Mouse (Mus musculus) skeletal muscle tissue, adult 2 months (tissue): ENCODE data around the gene 4930556J24Rik.
"Not testable (repeated sequence)": the region's sequence is repeated elsewhere in the genome, so short reads cannot be mapped to it uniquely, and the experiment has no call there.

Experiments used
- DNase-seq: peaks from one replicate; pipeline ENCODE4 v3.0.0-alpha.2; 2012; ENCODE audit warnings: low read depth, low spot score

4930556J24Rik gene

DNA sequence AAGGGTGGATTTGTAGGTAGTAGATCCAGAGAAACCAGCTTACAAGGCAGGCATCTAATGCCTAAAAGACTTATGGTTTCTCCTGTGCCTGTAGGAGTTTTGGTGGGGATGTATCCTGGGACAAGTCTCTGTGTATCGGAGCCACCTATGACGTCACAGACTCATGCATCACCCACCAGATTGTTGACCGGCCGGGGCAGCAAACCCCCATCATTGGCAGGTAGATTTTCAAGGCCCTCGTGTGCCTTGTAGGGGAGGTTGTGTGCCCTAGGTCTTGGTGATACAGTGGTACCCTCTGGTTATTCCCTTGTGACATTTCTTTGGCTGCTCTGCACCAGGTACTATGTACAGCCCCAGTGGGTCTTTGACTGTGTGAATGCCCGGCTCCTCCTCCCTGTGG is at the start of gene 4930556J24Rik:
Gene 4930556J24Rik (minus strand): TSS at position 101 of the 400 bp plus-strand sequence.
- DNase-seq = no peak

DNA sequence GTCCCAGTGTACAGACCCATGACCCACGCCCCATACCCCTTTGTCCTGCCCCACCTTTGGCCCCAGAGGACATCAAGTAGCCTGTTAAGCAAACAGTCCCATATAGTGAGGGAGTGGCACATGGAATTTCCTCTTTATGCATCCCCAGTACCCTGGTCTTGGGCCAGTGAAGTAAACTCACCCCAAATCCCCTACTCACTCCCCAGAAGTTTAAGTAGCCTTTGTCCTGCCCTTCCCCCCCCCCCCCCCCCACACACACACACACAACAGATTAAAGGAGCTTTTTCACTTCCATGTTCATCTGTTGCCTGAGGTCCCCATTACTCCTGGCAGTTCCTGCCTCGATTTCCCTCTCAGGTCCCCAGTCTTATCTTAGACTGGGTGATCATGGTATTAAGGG is 46.7 kb upstream of the 4930556J24Rik start:
- DNase-seq = no peak

DNA sequence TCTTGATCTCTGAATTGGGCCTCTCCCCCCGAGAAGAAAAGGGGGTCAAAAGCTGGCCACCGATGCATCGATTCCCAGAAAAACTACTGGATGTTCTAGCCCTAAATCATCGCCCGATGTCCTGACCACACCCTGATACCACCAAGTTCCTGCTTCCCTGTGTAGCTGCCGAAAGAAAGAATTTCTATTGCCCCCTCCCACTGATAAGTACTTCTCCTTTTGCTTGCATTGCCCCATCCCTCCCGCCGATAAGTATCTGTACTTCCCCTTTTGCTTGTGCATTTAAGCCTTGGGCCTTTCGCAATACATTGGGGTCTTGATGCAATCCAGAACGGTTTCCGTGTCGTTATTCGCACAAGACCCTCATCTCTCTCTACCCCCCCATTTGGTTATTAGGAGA is 45.5 kb upstream of the 4930556J24Rik start:
- DNase-seq = not testable (repeated sequence)

DNA sequence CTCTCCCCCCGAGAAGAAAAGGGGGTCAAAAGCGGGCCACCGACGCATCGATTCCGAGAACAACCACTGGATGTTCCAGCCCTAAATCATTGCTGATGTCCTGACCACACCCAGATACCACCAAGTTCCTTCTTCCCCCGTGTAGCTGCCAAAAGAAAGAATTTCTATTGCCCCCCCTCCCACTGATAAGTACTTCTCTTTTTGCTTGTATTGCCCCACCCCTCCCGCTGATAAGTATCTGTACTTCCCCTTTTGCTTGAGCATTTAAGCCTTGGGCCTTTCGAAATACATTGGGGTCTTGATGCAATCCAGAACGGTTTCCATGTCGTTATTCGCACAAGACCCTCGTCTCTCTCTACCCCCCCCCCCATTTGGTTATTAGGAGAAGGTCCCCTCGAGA is 39.2 kb upstream of the 4930556J24Rik start:
- DNase-seq = not testable (repeated sequence)

DNA sequence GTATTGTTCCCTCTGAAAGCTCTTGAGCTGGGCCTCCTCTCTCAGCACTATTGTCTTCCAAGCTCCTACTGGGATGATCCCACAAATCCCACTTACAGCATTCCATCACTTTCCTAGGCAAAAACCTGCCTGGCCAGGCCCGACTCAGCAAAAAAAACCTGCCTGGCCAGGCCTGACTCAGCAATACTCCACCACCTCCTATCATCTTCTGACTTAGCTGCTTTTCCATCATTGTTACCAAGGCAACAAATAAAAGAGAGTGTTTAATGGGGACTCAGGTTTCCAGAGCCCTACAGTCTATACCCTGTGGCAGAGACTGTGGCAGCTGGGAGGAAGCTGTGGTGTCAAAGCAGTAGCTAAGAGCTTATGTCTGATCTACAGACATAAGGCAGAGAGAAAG is 36.0 kb upstream of the 4930556J24Rik start:
- no peak for DNase-seq

DNA sequence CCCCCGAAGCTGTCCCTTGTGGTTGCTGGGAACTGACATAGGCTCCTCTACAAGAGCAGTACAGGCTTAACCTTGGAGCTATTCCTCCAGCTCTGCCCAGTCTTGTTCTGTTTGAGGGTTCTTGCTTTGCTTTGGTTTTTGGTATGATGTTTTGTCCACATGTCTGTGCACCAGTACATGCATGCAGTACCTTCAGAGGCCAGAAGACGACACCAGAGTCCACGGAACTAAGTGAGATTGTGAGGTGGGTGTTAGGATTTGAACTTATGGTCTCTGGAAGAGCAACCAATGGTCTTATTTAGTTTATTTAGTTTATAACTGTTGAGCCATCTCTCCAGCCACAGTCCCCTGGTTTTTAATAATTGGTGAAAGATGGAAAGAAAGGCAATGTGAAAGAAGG is 29.9 kb upstream of the 4930556J24Rik start:
- DNase-seq = no peak

DNA sequence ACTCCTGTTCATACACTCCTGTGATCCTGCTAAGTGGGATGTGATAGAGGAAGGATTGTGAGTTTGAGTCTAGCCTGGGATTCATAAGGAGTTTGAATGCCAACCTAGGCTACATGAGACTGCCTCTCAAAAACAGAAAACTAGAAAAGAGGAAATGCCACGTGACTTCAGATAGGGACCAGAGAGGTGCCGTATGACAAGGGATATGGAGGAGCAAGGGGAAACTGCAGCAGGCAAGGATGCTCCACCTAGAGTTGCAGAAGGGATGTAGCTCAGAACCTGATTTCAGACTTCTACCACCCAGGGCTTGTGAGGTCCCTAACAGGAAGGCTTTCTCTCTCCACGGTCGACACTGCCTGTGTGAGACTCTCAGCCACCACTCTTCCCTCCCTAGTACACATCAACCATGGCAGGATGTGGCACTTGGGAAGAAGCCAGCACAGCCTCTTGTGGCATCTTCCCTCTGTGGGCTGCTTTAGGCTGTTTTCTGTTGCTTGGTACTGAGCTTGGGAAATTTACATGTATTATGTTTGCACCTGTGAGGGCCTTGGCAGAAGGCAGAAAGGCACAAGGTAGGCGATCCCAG is 28.7 kb upstream of the 4930556J24Rik start:
- DNase-seq = no peak

DNA sequence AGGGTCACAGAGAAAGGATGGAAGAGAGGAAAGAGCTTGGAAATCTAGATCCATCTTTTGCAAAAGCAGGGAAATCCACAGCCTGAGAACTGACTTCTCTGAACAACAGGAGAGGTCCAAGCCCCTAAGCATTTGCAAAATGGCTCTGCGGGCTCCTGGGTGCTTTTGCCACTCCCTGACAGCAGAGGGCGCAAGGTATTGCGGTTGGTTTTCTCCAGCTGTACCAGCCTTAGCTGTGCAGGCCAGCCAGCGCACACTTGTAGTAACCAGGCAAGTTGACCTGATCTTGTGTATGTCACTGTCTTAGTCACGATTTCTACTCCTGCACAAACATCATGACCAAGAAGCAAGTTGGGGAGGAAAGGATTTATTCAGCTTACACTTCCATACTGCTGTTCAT is 25.0 kb upstream of the 4930556J24Rik start:
- DNase-seq = peak; percentile 7

DNA sequence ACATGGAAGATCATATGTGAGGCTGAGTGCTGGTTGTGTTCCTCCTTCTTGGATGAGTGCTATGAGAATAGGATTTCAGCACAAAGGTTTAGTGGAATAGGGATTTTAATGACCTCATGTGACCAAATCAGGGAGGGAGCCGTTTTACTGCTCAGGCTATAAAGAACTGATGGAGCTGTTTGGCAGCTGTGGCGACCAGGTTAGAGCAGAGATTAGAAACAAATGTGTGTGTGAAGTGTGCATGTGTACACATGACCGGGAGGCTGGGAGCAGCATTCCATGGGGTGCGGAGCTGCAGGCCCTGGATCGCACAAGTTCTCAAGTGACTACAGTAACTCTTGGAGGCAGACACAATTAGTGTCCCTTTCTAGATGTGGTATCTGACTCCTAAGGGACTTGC is 23.0 kb upstream of the 4930556J24Rik start:
- no peak for DNase-seq

DNA sequence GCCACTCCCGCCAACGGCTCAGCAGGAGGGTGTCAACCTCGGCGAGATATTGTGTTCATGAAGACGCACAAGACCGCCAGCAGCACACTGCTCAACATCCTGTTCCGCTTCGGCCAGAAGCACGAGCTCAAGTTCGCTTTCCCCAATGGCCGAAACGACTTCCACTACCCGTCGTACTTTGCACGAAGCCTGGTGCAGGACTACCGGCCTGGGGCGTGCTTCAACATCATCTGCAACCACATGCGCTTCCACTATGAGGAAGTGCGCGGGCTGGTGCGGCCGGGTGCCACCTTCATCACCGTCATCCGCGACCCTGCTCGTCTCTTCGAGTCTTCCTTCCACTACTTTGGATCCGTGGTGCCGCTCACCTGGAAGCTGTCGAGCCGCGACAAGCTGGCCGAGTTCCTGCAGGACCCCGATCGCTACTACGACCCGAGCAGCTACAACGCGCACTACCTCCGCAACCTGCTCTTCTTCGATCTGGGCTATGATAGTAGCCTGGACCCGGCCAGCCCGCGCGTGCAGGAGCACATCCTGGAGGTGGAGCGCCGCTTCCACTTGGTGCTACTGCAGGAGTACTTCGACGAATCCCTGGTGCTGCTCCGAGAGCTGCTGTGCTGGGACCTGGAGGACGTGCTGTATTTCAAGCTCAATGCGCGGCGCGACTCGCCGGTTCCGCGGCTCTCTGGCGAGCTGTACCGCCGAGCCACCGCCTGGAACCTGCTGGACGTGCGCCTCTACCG is 21.6 kb upstream of the 4930556J24Rik start:
- no peak for DNase-seq

DNA sequence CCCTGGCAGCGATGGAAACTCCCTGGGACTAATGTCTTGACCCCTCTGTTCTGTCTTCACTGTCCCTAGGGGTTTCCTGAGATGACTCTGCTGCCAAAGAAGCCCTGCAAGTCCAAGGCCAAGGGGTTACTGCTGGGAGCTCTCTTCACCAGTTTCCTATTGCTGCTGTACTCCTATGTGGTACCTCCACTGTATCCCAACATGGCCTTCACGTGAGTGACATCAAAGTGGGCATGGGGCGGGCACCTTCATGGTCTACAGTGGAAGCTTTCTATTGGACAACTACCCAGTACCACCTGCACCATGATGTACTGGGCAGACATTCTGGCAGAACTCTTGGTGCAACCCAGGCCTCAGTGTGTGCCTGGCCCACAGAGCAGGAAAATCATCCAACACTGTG is 20.3 kb upstream of the 4930556J24Rik start:
- no peak for DNase-seq

DNA sequence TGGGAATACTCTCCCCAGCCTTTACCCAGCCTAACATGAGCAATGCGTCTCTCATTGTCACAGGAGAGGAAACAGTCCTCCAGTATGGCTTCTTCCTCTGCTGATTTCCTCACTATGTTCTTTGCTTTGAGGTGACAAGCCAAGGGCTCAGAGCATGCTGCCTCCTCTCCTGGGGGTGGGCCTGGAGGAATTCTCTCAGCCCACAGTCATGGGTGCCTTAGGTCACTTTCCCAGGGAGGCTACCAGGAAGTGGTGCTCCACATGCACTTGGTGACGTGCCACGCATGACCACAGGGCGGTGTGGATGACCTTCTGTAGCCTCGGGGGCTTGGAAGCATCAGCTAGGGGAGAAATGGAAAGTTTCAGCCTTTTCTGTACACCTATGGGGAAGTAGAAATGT is 18.9 kb upstream of the 4930556J24Rik start:
- DNase-seq = no peak

DNA sequence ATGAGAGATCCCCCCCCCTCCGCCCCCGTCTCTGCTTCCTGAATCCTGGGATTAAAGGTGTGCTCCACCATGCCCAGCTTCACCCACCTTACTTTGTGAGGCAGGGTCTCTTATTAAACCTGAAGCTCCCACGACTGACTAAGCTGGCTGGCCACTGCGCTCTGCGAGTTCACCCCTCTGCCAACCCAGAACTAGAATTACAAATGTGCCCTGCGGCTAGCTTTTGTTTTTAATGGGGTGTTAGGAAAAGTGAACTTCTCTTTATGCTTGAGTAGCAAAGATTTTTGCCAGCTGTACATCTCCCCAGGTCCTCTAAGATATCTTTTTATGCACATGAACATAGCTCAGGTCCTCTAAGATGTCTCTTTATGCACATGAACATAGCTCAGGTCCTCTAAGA is 17.3 kb upstream of the 4930556J24Rik start:
- no peak for DNase-seq

DNA sequence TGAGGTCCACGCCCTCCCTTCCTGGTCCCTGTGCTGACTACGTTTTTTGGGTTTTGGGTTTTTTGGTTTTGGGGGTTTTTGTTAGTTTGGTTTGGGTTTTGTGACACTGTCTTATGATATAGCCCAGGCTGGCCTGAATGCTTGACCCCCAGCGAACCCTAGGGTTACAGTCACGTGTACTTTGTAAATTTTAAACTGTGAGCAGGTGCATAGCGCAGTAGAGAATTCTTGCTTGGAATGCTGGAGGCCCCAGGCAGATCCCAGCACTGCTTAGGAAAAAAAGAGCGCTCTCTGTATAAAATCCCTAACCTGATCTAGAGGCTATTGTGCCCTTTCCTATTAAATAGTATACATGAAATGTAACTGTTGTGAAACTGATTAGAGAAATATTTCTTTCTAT is 16.6 kb upstream of the 4930556J24Rik start:
- DNase-seq = no peak

DNA sequence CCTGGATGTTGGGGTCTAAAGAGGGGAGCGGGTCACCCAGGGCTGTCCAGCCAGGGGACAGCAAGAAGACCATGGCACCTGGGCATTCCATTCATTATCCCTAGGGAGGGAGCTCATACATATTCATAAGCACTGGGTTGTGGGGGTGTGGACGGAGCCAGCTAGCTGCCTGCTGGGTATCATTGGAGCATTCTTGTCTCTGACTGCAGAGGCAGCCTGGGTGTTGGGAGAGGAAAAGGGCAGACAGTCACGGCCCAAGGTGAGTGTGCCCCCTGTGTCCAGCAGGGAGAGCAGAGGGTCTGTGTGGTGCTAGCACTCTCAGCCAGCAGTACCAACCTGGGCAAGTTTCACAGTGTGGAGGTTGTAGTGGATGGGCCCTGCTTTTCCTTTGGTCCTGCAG is 13.2 kb upstream of the 4930556J24Rik start:
- DNase-seq = no peak

DNA sequence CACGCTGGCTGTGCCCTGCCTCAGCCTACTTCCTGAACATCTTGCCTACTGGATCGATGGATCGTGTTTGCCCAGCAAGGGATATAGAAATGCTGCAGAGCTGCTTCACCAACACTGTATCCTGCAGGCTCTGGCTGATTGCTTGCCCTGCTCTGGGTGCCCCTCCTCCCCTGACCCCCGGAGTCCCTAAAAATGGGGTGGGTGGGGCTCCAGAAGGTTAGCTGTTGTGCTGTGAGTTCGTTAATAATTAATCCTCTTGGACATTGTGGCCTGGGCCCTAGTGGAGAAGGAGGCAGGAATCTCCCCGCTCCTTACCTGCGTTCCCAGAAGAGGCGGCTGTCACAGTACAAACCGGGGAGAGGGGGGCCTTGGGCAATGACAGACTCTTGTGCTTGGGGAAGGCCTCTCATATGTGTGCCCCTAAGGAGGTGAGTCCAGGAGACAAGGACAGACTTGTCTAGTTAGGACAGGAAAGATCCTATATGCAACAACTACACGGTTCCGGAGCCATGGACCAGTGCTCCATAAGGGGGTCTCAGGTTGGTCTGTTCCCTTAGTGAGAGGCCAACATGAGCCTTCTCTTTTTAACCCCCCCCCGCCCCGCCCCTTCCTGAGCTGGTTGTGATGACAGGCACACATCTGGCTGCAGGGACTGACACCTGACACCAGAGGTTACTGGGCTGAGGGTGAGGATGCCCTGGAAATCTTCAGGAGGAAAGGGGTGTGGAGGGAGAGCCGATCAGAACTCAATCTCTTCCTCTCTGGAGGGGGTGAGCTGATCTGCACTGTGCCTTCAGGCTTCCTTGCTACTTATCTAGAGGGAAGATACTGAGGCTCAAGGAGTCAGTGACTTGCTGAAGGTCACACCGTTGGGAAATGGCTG is 7.5 kb upstream of the 4930556J24Rik start:
- no peak for DNase-seq

DNA sequence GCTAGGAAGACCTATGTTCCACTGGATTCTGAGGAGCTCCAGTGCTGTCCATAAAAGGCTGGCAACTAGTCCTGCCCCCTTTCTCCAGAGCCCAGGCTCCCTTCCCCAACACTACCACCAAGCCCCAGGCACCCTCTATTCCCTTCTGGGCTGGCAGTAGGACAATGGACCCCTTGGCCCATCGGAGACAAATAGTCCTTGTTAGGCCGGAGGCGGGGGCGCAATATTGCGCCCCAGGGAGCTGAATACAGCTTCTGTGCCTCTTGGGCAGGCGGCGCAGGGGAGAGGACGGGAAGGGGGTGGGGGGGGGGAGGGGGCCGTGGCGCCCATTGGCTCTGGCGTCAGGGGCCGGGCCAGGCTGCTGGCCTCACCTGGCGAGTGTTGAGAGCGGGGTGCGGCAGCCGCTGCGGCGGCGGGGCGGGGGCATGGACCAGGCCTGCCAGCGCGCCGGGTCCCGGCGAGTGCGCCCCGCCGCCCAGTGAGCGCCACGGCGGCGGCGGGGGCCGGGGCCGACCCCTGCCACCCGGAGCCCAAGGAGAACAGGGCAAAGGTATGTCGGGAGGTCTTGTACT is 6.8 kb upstream of the 4930556J24Rik start, which contains the start of gene Gal3st1:
Gene Gal3st1 (plus strand): TSS at position 346 of the 572 bp plus-strand sequence.
- DNase-seq = no peak

DNA sequence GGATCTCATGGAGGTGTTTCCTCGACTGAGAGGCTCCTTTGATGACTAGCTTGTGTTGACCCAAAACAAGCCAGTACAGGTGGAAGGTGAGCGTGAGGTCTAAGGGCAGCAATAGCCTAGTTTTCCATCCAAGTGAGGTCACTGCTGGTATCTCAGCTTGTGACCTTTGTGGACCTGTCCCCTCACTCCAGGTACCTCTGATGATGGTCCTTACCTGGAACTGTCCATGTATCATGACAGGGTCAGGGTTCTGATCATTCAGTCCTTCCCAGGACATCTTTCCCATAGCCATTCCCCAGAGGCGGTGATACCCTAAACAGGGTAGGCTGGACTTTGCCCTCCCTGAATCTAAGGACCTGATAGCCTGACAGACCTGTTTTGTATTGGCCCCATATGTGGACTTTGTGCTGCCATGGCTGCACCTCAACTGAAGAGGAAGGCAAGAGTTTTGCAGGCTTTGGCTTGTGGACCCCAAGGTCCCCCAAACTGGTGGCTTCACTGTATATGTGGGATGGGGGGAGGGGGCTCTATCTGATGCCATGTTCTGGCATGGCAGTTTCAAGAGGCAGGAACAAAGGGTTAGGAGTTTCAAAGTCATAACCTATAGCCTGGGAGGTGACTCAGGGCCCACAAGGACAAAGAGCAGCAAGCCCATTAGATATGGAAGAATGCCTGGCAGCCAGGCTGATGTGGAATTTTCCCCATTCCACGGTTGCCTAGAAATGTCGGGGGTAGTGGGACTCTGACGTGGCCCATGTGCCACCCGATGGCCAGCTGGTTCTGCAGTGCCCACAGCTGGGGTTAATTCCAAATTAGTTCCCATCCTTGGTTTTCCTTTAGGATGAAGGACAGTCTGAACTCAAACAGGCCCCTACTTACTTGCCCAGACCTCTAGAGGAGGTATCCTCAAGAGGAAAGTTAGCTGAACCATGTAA is 6.0 kb upstream of the 4930556J24Rik start:
- DNase-seq = no peak

DNA sequence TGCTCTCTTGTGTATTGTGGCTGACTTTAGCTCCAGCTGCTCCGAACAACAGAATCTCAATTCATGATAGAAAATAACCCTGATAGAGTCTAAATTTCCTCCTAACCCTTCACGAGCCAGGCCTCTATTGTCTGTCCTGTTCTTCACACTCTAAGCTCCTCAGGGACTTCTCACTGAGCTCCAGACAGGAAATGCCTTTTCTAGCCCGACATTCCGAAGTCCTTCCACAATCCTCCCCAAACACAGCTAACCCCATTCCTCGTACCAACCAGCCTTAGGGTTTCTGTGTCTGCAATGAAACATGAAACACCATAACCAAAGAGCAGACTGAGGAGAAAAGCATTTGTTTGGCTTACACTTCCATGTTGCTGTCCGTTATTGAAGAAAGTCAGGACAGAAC is 5.0 kb upstream of the 4930556J24Rik start:
- DNase-seq = no peak

DNA sequence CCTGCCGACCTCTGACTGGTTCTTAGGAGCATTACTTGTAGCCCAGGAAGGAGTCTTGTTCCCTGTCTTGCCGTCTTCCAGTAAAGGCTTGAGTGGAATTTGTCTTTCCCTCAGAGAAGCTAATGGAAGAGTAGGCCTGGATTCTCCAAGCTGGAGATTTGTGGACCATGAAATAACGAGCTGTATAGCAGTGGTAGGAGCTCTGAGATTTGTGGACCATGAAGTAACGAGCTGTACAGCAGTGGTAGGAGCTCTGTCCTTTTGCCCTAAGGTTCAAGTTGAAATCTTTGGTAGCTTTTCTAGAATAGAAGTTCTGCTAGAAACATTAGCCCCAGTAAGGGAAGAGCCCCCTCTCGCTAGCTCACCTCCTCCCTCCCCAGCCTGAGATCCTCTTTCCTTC is 1.8 kb upstream of the 4930556J24Rik start:
- DNase-seq = no peak

DNA sequence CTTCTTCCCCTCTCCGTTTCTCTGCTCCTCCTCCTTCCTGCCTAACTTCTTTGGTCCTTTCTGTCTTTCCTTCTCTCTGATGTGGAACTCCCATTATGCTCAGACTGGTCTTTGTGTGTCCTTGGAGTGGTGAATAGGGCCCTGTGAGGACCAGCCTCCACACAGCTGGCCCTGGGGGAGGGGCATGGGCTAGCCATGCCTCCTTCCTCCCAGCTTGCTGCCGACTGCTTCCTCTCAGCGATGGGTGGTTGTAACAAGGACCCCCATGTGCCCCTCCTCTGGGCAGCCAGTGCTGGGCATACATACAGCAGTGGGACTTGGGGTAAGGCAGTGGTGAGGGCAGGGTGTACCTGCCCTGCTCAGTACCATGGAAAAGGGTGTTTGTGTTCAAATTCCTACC is 2.3 kb downstream of the 4930556J24Rik start:
- DNase-seq = no peak
